Mouse (Mus musculus) heart, embryonic 14.5 days (tissue): Measurements from ENCODE around the gene Rem2. TPM values are rescaled to one million over a fixed set of nuclear protein-coding genes. Genes with fewer than 3 reads are reported as not detected.

Source experiments
- ATAC-seq: fragments of 200-750 bp; cut with Nextera tagmentation; 2 replicates; pipeline ENCODE4 v1.8.0; 2017; ENCODE audit warnings: low read depth, moderate TSS enrichment; ENCODE audit not compliant: insufficient number of reproducible peaks, insufficient read depth, low FRiP score
- H3K27ac ChIP-seq, 2 experiments: fragments of 200-500 bp in 1 of 2; fragments of 300-500 bp in 1 of 2; sonication (generic) in 1 of 2; replicated peaks in 1 of 2; 2 replicates each; pipeline ENCODE4 v1.5.1; 2012 to 2014; ENCODE audit warnings: low read depth in 2 of 2, low read length in 2 of 2, control low read depth in 1 of 2, mild to moderate bottlenecking in 1 of 2, mixed read lengths in 1 of 2; ENCODE audit not compliant: control insufficient read depth in 1 of 2, insufficient read depth in 1 of 2
- H3K27me3 ChIP-seq: fragments of 300-500 bp; sonication (generic); 2 replicates; pipeline ENCODE4 v1.6.1; 2014; ENCODE audit warnings: mild to moderate bottlenecking, low read length, control low read depth; ENCODE audit not compliant: control insufficient read depth, insufficient read depth
- H3K36me3 ChIP-seq: fragments of 300-500 bp; sonication (generic); 2 replicates; pipeline ENCODE4 v1.6.1; 2014; ENCODE audit warnings: mild to moderate bottlenecking, control low read depth, low read length, mixed read lengths; ENCODE audit not compliant: control insufficient read depth, insufficient read depth
- H3K4me1 ChIP-seq, 2 experiments: fragments of 200-500 bp in 1 of 2; fragments of 300-500 bp in 1 of 2; sonication (generic) in 1 of 2; 2 replicates each; pipeline ENCODE4 v1.6.1; 2012 to 2014; ENCODE audit warnings: low read length in 2 of 2, control low read depth in 1 of 2, mixed read lengths in 1 of 2; ENCODE audit not compliant: control insufficient read depth in 2 of 2, insufficient read depth in 2 of 2
- H3K4me2 ChIP-seq: fragments of 300-500 bp; sonication (generic); 2 replicates; pipeline ENCODE4 v1.6.1; 2014; ENCODE audit warnings: mild to moderate bottlenecking, low read length
- H3K4me3 ChIP-seq, 2 experiments: fragments of 200-500 bp in 1 of 2; fragments of 300-500 bp in 1 of 2; sonication (generic) in 1 of 2; 2 replicates each; pipeline ENCODE4 v1.5.1; 2012 to 2014; ENCODE audit warnings: low read length in 2 of 2, mild to moderate bottlenecking in 2 of 2, control low read depth in 1 of 2, low read depth in 1 of 2, moderate library complexity in 1 of 2; ENCODE audit not compliant: control insufficient read depth in 1 of 2, insufficient read depth in 1 of 2
- H3K9ac ChIP-seq: fragments of 300-500 bp; sonication (generic); 2 replicates; pipeline ENCODE4 v1.6.1; 2014; ENCODE audit warnings: mild to moderate bottlenecking, low read length
- H3K9me3 ChIP-seq: fragments of 300-500 bp; sonication (generic); 2 replicates; pipeline ENCODE4 v1.6.1; 2016; ENCODE audit warnings: low read length, control low read depth; ENCODE audit not compliant: control insufficient read depth
- WGBS: fragments of 180-500 bp; shearing (Covaris S2); extraction: QIAGEN DNeasy Blood & Tissue Kit; methylation state at CpG from one replicate; pipeline ENCODE4 v1.1.7; 2014; 5-methylcytosine and 5-hydroxymethylcytosine counted together
- polyA plus RNA-seq: library from polyadenylated mRNA; unstranded; fragments of >200 nt; fragmentation: Nextera tagmentation; extraction: Ambion mirVana; gene quantifications from 2 replicates; pipeline ENCODE4 v1.2.1, GENCODE M21; 2014

Rem2 gene
- polyA plus RNA-seq, 1 experiment from 2014 or later = 1.4 TPM

DNA sequence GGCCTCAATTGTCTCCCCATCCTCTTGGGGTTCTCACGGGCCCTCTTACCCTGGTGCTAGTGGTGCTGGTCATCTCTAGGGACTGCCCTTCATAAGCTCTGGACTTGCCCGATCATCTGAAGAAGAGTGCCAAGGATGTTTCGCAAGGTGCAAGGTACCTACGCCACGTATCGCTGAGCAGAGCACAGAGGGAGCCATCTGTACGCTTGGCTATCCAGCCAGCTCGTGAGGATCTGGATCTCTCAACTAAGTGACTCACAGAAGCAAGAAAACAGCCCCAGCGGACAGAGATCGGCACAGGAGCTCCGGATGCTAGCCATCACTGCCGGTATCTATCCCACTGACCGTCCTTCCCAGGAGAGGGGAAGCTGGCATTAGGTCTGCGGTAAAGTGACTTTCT is 20.8 kb downstream of the Rem2 start:
- Histone ChIP-seq H3K4me3 (no peak overlapping the region), H3K9ac (no peak overlapping the region), H3K27ac (no peak overlapping the region), H3K4me1 (no peaks in the 10 kb centered on the region), H3K36me3 (no peaks in the 10 kb centered on the region), H3K9me3 (peaks cover 5% of the 10 kb centered on the region; the same call in 1 of the 2 replicates), H3K27me3 (no peaks in the 10 kb centered on the region), H3K4me2 (no peak overlapping the region)
- 81% methylated on average over 14 of the region's 14 CpGs for WGBS
- no peak for ATAC-seq

DNA sequence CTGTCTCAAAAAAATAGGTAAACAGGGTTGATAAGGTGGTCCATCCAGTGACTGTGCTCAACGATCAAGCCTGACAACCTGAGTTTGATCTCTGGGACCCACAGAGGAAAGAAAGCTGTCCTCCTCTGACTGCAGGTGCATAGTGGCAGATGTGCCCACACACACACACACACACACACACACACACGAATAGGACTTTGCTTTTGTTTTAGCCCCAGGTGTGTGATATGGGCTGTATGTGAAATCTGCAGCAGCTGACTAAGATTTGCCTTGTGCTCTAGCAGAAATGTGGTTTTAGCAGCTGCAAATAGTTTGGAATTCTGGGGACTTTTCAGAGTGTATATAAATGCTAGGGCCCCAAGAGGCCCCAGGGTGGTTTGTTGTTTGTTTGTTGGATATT is 23.4 kb downstream of the Rem2 start:
- ATAC-seq = no peak
- WGBS = 62% methylated on average over 2 of the region's 2 CpGs

DNA sequence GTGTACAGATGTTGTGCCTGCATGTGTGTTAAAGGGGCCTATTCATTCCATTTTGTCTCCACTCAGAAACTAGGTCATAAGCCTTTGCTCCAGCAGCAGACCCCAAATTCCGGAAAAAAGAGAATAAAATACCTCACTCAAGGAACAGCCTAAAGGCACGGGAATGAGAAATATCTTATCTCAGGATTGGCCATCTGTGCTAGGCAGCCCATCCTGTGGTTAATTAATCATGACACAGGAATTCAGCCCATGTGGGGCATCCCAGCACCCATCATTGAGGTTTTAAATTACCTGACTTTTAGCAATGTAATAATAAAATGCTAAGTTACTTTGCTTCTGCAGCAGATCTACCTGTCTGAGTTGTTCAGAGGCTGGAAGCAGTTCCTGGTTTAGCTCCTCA is 25.5 kb downstream of the Rem2 start:
- WGBS = 47% methylated on average over 2 of the region's 2 CpGs
- no peaks in the 10 kb centered on the region for H3K4me1 ChIP-seq
- no peaks in the 10 kb centered on the region for H3K27me3 ChIP-seq

More for the DNA sequence above, 23.4 kb downstream of the Rem2 start:
- H3K27me3 ChIP-seq = no peaks in the 10 kb centered on the region
- peaks cover 11% of the 10 kb centered on the region; the same call in 1 of the 2 replicates for H3K9me3 ChIP-seq
- no peak overlapping the region for H3K27ac ChIP-seq
- no peaks in the 10 kb centered on the region for H3K4me1 ChIP-seq
- no peak overlapping the region for H3K4me2 ChIP-seq
- no peaks in the 10 kb centered on the region for H3K36me3 ChIP-seq
- H3K4me3 ChIP-seq = no peak overlapping the region
- H3K9ac ChIP-seq = no peak overlapping the region

DNA sequence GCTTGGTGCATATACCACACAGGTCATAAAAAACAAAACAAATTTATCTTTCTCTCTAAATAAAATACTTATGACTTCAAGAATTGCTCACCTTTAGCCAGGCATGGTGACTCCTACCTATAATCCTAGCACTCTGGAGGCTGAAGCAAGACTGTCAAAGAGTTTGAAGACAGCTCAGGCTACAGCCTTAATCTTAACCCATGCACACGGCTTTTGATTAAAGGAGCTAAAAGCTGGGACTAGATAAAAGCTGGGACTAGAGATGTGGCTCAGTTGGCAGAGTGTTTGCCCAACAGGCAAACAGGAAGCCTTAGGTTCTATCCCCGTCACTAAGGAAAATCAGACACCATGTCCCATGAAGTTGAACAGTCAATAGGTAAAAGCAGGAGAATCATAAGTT is 27.2 kb downstream of the Rem2 start:
- Histone ChIP-seq H3K27ac (no peak overlapping the region), H3K27me3 (no peaks in the 10 kb centered on the region), H3K4me2 (no peak overlapping the region), H3K9me3 (peaks cover 11% of the 10 kb centered on the region; the same call in 1 of the 2 replicates), H3K9ac (no peak overlapping the region), H3K4me1 (no peaks in the 10 kb centered on the region), H3K36me3 (peaks cover 20% of the 10 kb centered on the region), H3K4me3 (no peak overlapping the region)
- ATAC-seq = no peak
- WGBS = 68% methylated on average over 2 of the region's 2 CpGs

More for the DNA sequence above, 25.5 kb downstream of the Rem2 start:
- no peak overlapping the region for H3K4me3 ChIP-seq
- no peak overlapping the region for H3K9ac ChIP-seq
- ATAC-seq = no peak
- H3K27ac ChIP-seq = no peak overlapping the region
- peaks cover 3% of the 10 kb centered on the region for H3K36me3 ChIP-seq
- no peak overlapping the region for H3K4me2 ChIP-seq
- H3K9me3 ChIP-seq = peaks cover 11% of the 10 kb centered on the region; the same call in 1 of the 2 replicates

DNA sequence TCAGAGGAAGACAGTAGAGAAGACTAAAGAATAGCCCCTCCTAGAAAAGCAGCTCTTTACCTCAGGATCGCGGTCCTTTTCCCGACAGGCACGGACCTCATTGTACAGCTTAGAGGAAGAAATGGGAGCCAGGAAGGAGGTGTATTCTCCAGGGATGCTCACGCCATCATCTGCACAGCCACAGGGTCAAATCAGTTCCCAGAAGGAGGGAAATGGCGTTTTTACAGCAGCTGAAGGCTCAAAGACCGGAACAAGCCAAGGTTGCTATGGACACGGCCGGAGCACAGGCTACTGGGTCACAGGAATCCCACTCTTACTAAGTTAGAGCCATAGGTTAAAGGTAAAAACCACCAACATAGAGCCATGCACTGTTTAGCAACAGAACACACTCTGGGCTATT is 33.9 kb downstream of the Rem2 start:
- Histone ChIP-seq H3K4me1 (no peaks in the 10 kb centered on the region), H3K9ac (no peak overlapping the region), H3K9me3 (peaks cover 7% of the 10 kb centered on the region; the same call in 1 of the 2 replicates), H3K4me3 (no peak overlapping the region), H3K27ac (no peak overlapping the region), H3K36me3 (peaks cover 87% of the 10 kb centered on the region), H3K4me2 (no peak overlapping the region), H3K27me3 (no peaks in the 10 kb centered on the region)
- no peak for ATAC-seq
- WGBS = 94% methylated on average over 9 of the region's 9 CpGs

DNA sequence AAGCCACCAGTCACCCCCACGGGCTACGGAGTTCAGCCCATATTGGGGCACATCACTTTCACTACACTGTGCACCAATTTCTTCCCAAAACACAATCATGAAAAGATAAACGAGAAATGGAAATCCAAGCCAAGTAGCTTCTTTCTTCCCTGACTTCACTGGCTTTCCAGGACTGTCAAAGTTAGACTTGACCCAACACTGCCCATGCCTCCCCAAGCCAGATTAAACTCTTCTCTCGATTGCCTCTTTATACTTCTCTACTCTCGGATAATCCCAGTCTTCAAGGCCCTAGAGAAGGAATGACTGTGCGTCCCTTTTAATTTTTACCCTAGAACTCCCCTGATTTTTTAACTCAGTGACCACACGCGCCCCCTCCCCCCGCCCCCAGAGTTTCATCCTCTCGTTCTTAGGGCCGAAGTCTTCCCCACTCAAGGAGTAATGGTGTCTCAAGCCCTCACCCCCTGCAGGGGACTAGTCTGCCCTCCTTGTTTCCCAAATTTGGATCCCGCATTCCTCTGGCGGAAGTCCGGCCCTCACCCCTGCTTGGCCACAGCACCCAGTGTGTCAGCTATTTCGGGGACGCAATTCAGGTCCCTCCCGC is 40.9 kb downstream of the Rem2 start:
- Histone ChIP-seq H3K4me3 (peak overlapping the region; percentile 73 to 78), H3K36me3 (peaks cover 36% of the 10 kb centered on the region), H3K27ac (peak overlapping the region; percentile 62 to 78), H3K27me3 (no peaks in the 10 kb centered on the region), H3K9me3 (peaks cover 7% of the 10 kb centered on the region; the same call in 1 of the 2 replicates), H3K9ac (peak overlapping the region; percentile 84), H3K4me1 (peaks cover 3 to 11% of the 10 kb centered on the region in 2 experiments), H3K4me2 (peak overlapping the region; percentile 88)
- peak; percentile 44; the same call in 1 of the 2 replicates for ATAC-seq
- 4% methylated on average over 17 of the region's 17 CpGs for WGBS

DNA sequence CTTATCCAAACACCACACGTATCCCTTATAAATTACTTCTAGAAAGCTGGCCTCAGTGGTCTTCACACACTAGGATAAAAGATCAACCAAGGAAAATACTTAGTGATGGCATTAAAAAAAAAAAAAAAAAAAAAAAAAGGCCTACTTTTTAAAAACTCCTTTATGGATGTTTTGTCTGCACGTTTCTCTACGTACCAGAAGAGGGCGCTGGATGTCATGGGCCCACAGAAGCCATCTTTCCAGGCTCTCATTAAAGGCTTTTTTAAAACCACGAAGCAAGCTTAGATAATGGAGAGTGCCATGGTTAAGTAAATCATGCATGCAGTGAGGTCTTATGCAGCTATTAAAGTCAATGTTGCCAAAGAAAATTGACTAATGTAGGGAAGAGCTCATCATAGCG is 47.7 kb downstream of the Rem2 start:
- peaks cover 5 to 12% of the 10 kb centered on the region in 2 experiments; a peak in 2 of 4 replicates for H3K4me1 ChIP-seq
- no peak overlapping the region for H3K4me3 ChIP-seq
- ATAC-seq = no peak
- no peaks in the 10 kb centered on the region for H3K27me3 ChIP-seq
- H3K4me2 ChIP-seq = no peak overlapping the region
- no peaks in the 10 kb centered on the region for H3K9me3 ChIP-seq
- H3K36me3 ChIP-seq = no peaks in the 10 kb centered on the region
- 36% methylated on average over 6 of the region's 6 CpGs for WGBS
- H3K27ac ChIP-seq = no peak overlapping the region
- H3K9ac ChIP-seq = no peak overlapping the region
